Mouse (Mus musculus) skeletal muscle tissue, adult 2 months (tissue): ENCODE results near the gene Ppp2r5c.

ENCODE experiments used
- DNase-seq: peaks from one replicate; pipeline ENCODE4 v3.0.0-alpha.2; 2012; ENCODE audit warnings: low read depth, low spot score

The Ppp2r5c gene

GRCm38 (mm10) chr12:110511201-110511600 lies 64.3 kb downstream of the Ppp2r5c start:
- no peak for DNase-seq

GRCm38 (mm10) chr12:110511856-110512433 lies 65.0 kb downstream of the Ppp2r5c start:
- no peak for DNase-seq

DNA sequence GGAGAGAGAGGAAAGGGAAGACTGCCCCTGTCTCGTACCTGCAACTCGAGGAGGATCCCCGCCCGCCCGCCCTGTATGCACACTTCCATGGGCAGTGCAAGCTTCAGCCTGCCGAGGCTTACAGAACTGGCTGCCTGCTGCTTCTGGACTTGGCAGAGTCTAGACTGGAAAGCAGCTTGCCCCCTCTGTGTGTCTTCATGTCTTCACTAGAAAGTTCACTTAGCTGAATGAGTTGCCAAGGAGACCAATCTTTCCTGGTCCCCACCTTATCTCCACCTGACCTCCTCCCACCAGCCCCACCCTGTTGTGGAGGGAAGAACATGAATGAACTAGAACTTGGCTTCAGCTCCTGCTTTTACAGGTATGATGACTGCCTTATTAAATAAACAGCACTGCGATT lies 66.0 kb downstream of the Ppp2r5c start:
- no peak for DNase-seq

DNA sequence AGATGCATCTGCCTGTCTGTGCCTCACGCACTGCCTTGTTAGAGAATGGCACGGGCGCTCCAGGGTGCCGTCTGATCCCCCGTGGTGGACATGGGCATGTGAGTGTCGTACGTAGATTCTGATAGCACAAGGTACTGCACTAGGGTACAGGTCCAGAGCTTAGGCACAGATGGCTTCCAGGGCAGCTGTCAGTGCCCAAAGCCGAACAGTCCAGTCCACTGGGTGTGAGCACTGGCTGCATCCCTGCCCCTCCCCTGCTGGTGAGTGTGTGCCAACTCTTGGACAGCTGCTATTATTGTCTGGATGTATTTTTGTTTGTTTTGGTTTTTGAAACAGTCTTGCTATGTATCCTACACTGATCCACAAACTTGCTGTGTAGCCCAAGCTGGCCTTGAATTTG lies 68.8 kb downstream of the Ppp2r5c start:
- no peak for DNase-seq

DNA sequence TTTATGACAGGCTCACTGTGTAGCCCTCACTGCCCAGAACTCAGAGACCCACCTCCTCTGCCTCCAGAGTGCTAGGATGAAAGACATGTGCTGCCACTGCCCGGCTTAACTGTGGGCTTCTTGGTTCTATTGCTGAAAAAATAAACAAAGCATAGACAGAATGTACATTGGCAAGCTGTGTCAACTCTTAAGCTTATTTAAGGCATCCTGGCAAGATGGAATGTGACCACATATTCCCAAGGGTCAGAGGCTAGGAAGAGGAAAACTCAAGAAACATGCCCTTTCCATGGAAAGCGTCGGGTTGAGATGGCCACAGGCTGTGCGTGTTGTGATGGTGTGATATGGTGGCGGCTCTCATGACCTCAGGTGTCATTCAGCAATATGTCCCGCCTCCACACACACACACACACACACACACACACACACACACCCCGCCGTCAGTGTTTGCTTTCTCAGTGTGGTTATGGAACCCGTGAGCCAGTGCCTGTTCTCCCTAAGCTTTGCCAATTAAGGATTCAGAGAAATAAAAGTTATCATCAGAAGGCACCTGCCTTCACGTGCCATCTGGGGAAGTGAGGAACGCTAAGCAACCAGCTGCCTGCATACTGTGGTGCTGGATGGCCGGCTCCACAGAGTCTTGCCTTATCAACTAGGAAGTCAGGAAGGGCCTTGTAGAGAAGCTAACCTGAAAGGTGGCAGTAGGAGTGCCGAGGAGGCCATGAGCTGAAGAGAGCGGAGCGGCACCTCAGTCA lies 73.5 kb downstream of the Ppp2r5c start:
- DNase-seq: no peak

- DNase-seq: no peak
Measured at GRCm38 (mm10) chr12:110523526-110523925, 76.6 kb downstream of the Ppp2r5c start.

DNA sequence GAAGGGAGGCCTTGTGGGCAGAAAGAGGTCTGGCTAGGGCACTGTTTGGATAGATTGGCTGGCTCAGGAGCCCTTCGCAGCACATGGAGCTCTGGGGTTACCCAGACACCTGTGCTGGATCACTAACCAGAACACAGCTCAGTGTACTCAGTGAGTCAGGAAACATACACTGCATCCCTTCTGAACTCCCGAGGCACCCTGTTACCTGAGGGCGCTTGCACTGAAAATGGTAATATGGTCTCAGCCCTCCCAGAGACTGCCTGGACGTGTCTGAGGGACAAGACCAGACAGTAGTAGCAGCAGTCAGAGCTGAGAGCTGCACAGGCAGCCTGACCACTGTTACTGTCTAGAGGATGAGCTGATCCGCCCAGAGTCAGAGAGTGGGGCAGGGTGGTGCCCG lies 85.8 kb downstream of the Ppp2r5c start:
- no peak for DNase-seq

DNA sequence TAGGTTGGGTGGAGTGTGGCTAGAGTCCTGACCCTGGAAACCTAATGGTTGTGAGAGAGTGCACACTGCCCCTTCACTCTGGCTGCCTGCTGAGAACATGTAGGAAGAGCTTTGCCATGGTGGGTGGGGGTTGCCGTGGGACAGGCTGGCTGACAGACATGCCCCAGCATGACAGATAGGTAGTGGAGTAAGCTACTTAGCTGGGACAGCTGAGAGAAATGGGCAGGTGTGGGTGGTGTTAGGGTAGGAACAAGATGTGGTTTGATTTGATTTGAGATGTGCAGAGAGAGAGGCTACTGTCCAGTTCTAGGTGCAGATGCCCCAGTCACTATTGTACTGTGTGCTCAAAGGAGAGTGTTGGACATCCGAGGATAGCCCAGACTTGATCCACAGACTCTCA lies 86.2 kb downstream of the Ppp2r5c start:
- DNase-seq: no peak

GRCm38 (mm10) chr12:110533832-110534231 lies 86.9 kb downstream of the Ppp2r5c start:
- DNase-seq: no peak

GRCm38 (mm10) chr12:110535361-110535760 lies 88.4 kb downstream of the Ppp2r5c start:
- no peak for DNase-seq

- peak; percentile 33 for DNase-seq
Measured at GRCm38 (mm10) chr12:110537751-110538150, 90.8 kb downstream of the Ppp2r5c start.

DNA sequence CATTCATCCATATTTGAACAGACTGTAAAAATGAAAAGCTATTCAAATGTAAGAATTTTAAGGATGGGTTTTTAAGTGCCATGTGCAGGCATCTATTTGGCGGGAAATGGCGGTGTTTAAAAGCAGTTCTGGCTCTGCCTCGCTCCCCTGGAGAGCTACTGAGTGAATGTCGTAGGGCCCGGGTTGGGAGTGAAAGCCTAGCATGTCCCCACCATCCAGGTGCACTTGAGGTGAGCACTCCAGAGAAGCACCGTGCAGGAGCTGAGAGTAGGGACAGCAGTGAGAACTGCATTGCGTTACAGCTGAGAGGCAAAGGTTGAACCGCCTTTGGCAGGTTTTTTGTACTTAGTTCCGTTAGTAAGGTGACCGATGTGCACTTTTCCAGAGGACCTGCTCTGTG lies 92.4 kb downstream of the Ppp2r5c start:
- DNase-seq: no peak

GRCm38 (mm10) chr12:110539798-110540197 lies 92.9 kb downstream of the Ppp2r5c start:
- DNase-seq: no peak

DNA sequence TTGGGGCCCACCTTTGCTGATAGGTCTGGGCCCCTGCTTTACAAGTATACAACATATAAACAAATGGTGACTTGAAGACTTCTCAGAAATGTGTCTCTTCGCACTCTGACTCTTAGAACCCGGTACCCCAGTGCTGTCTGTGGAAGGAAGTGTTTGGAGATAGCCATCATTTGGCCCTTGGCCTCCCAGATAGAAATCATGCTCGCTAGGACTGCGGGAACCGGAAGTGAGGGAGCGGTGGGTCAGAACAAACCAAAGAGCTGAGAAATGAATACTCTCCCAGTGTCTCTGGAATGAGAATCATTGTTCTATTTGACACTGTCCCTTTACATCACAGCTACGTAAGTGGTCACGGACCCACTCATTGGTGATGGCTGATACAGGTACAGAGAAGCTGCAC lies 93.4 kb downstream of the Ppp2r5c start:
- no peak for DNase-seq

DNA sequence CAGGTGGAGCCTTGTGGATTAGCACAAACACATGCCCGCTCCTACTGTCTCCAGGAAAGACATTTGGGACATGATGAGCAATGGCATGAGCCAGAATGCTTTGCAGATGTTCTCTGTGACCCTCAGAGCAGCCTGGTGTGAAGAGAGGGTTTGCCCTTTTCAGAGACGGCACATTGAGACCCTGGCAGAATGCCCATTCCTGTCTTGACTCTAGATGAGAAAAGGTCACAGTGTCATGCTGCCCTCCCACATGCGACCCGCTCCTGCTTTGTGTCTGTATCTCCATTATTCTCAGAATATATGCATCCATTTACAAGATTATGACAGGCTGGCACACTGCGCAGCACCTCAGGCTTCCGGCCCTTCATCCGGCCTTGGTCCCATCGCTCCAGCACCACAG lies 94.1 kb downstream of the Ppp2r5c start:
- DNase-seq: no peak

- no peak for DNase-seq
Measured at GRCm38 (mm10) chr12:110541528-110541927, 94.6 kb downstream of the Ppp2r5c start.

- DNase-seq: no peak
Measured at GRCm38 (mm10) chr12:110545040-110545701, 98.3 kb downstream of the Ppp2r5c start.

- no peak for DNase-seq
Measured at GRCm38 (mm10) chr12:110547573-110547972, 100.7 kb downstream of the Ppp2r5c start.

- no peak for DNase-seq
Measured at GRCm38 (mm10) chr12:110549437-110550112, 102.7 kb downstream of the Ppp2r5c start.

DNA sequence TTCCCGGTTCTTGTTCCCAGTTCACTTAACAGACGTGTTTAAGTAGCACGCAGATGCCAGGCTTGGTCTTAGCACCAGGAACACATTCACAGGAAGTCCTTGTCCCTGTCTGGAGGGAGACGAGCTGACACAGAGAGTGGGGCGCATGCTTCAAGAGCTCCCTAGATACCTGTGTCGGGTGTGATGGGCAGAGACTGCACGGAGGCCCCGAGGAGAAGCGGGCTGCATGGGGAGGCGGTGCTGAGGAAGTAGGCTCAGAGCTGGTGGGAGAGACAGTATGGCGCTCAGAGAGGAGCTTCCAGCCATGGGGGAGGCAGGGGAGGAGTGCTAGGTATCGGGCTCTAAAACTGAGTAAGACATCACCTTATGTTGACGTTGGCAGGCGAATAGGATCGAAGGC lies 103.4 kb downstream of the Ppp2r5c start:
- no peak for DNase-seq

DNA sequence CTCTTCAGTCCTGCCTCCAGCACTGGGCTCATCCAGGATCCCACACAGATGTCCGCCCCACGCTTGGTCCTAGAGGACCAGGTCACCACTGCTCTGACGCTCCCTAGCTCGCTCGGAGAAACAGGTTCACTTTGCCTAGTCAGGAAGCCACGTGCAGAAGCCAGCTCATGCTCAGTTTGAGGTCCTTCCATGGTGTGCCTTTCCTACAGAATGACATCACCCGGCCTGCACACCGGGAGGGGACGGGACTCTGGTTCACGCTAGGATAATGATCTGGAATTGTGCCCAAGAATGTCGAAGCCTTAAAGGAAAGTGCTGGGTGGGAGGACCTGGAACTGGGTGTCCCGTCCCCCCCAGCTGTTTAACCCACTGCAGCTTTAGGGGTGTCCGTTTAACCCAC lies 105.2 kb downstream of the Ppp2r5c start:
- DNase-seq: no peak

GRCm38 (mm10) chr12:110553362-110553761 lies 106.4 kb downstream of the Ppp2r5c start:
- no peak for DNase-seq
